Mouse (Mus musculus): ENCODE results near the gene Gpx3.

GRCm38 (mm10) chr11:54868445-54868844 is 33.8 kb upstream of the Gpx3 start:
- TF ChIP-seq GATA1 (IDR thresholded peaks at IDR 0.05; ENCODE audit: low read length) (no peak), TAL1 (IDR thresholded peaks at IDR 0.05; ENCODE audit: low read length) (no peak)

All from erythroblast, embryonic 14.5 days (primary cell).